Mouse (Mus musculus) myocyte (in vitro differentiated cells): ENCODE data around the gene Ttc39b.

ENCODE experiments used
- CEBPB ChIP-seq: IDR thresholded peaks from 2 replicates; pipeline ENCODE4 v1.6.1; 2011; ENCODE audit warnings: mild to moderate bottlenecking, moderate library complexity; ENCODE audit not compliant: poor library complexity, insufficient read depth, severe bottlenecking
- E2F4 ChIP-seq: IDR thresholded peaks from one replicate; pipeline ENCODE4 v1.6.1; 2011; ENCODE audit warnings: mild to moderate bottlenecking, control low read depth, moderate library complexity; ENCODE audit not compliant: insufficient read depth
- MAX ChIP-seq: IDR thresholded peaks from one replicate; pipeline ENCODE4 v1.6.1; 2011; ENCODE audit warnings: low read depth, mild to moderate bottlenecking, control low read depth
- MYOD1 ChIP-seq, 3 experiments: IDR thresholded peaks; one replicate each; pipeline ENCODE4 v1.6.1; 2011; ENCODE audit warnings: control low read depth in 2 of 3, low read depth in 2 of 3, mild to moderate bottlenecking in 2 of 3, moderate library complexity in 1 of 3; ENCODE audit not compliant: insufficient read length in 2 of 3, control insufficient read depth in 1 of 3
- POLR2A ChIP-seq: IDR thresholded peaks from one replicate; pipeline ENCODE4 v1.6.1; 2011; ENCODE audit warnings: low read depth, mild to moderate bottlenecking, control low read depth, moderate library complexity; ENCODE audit not compliant: insufficient read length
- TCF12 ChIP-seq: IDR thresholded peaks from one replicate; pipeline ENCODE4 v1.6.1; 2011; ENCODE audit warnings: mild to moderate bottlenecking, control low read depth; ENCODE audit not compliant: poor library complexity, insufficient read depth, severe bottlenecking
- TCF3 ChIP-seq: IDR thresholded peaks from one replicate; pipeline ENCODE4 v1.6.1; 2011; ENCODE audit warnings: low read depth, control low read depth; ENCODE audit not compliant: insufficient read length
- USF1 ChIP-seq: IDR thresholded peaks from one replicate; pipeline ENCODE4 v1.6.1; 2011; ENCODE audit warnings: low read depth, mild to moderate bottlenecking, control low read depth, moderate library complexity

- TF ChIP-seq POLR2A (no peak), TCF12 (no peak), TCF3 (no peak), USF1 (no peak), MAX (no peak), CEBPB (no peak), E2F4 (no peak), MYOD1 (IDR thresholded peaks at IDR 0.05; ENCODE audit: control insufficient read depth in 1 of 3, insufficient read length in 2 of 3, low read depth in 2 of 3) (no peak)
These were observed 19.8 kb upstream of the Ttc39b start for GRCm38 (mm10) chr4:83343895-83344294.
